Mouse (Mus musculus) CH12.LX (cell line): ENCODE data around the gene Pus3. TPM values are rescaled to one million over a fixed set of nuclear protein-coding genes. Genes with fewer than 3 reads are reported as not detected.

Experiments
- DNase-seq: peaks from one replicate; pipeline ENCODE4 v3.0.0-alpha.2; 2013; ENCODE audit errors: extremely low read depth
- H3K27ac ChIP-seq: 2 replicates; pipeline ENCODE4 v1.5.1; 2012; ENCODE audit warnings: low read depth, mild to moderate bottlenecking, control low read depth, moderate library complexity; ENCODE audit not compliant: insufficient read depth
- H3K27me3 ChIP-seq: replicated peaks from 2 replicates; pipeline ENCODE3; 2012; ENCODE audit warnings: inconsistent platforms
- H3K36me3 ChIP-seq, 2 experiments: replicated peaks in 1 of 2; 2 replicates each; pipeline versions ENCODE3 to v1.6.1; 2012; ENCODE audit warnings: inconsistent platforms in 1 of 2, low read length in 1 of 2, mild to moderate bottlenecking in 1 of 2, mixed read lengths in 1 of 2, moderate library complexity in 1 of 2; ENCODE audit not compliant: control insufficient read depth in 1 of 2, insufficient read depth in 1 of 2
- H3K4me1 ChIP-seq, 2 experiments: 2 replicates each; pipeline ENCODE4 v1.6.1; 2012; ENCODE audit warnings: inconsistent platforms in 1 of 2, moderate library complexity in 1 of 2; ENCODE audit not compliant: insufficient read depth in 2 of 2, control insufficient read depth in 1 of 2
- H3K4me2 ChIP-seq: 2 replicates; pipeline ENCODE4 v1.6.1; 2012; ENCODE audit warnings: low read depth, mild to moderate bottlenecking, control low read depth; ENCODE audit not compliant: poor library complexity, insufficient read depth, severe bottlenecking
- H3K4me3 ChIP-seq, 3 experiments: fragments of 150-350 bp in 1 of 3; sonication (generic) in 1 of 3; replicated peaks in 1 of 3; 2 replicates each; pipeline versions ENCODE3 to v1.5.1; 2011 to 2012; ENCODE audit warnings: low read depth in 2 of 3, low read length in 2 of 3, mild to moderate bottlenecking in 2 of 3, moderate library complexity in 2 of 3, control low read depth in 1 of 3, improper control_type of control experiment in 1 of 3, inconsistent platforms in 1 of 3, mixed read lengths in 1 of 3; ENCODE audit not compliant: poor library complexity in 1 of 3
- H3K79me2 ChIP-seq: replicated peaks from 2 replicates; pipeline ENCODE4 v1.6.1; 2012; ENCODE audit warnings: mild to moderate bottlenecking, moderate library complexity; ENCODE audit not compliant: control insufficient read depth, poor library complexity, insufficient read depth, severe bottlenecking; ENCODE audit errors: extremely low read depth
- H3K9ac ChIP-seq: 2 replicates; pipeline ENCODE4 v1.6.1; 2012; ENCODE audit warnings: low read depth, mild to moderate bottlenecking, control low read depth, moderate library complexity; ENCODE audit not compliant: insufficient read depth
- H3K9me3 ChIP-seq: replicated peaks from 2 replicates; pipeline ENCODE3; 2012; ENCODE audit warnings: low read length, inconsistent platforms, mixed read lengths
- CHD1 ChIP-seq: IDR thresholded peaks from 2 replicates; pipeline ENCODE4 v1.6.1; 2012; ENCODE audit warnings: low read depth, low read length, improper control_type of control experiment, inconsistent platforms
- CHD2 ChIP-seq: IDR thresholded peaks from 2 replicates; pipeline ENCODE4 v1.6.1; 2011; ENCODE audit warnings: low read length, improper control_type of control experiment
- E2F4 ChIP-seq: IDR thresholded peaks from 2 replicates; pipeline ENCODE4 v1.6.1; 2011; ENCODE audit warnings: low read depth, low read length, improper control_type of control experiment; ENCODE audit not compliant: insufficient replicate concordance
- EP300 ChIP-seq: IDR thresholded peaks from 2 replicates; pipeline ENCODE4 v1.6.1; 2011; ENCODE audit warnings: low read length, improper control_type of control experiment
- GABPA ChIP-seq: IDR thresholded peaks from 2 replicates; pipeline ENCODE4 v1.6.1; 2012; ENCODE audit warnings: low read depth, low read length, improper control_type of control experiment, inconsistent platforms; ENCODE audit not compliant: insufficient replicate concordance
- JUND ChIP-seq: conservative IDR thresholded peaks from 2 replicates; pipeline ENCODE4 v1.6.1; 2011; ENCODE audit warnings: low read depth, low read length, improper control_type of control experiment
- KAT2A ChIP-seq: IDR thresholded peaks from 2 replicates; pipeline ENCODE4 v1.6.1; 2012; ENCODE audit warnings: low read length, improper control_type of control experiment, inconsistent platforms; ENCODE audit not compliant: insufficient replicate concordance
- MYC ChIP-seq: IDR thresholded peaks from 2 replicates; pipeline ENCODE4 v1.6.1; 2011; ENCODE audit warnings: low read depth, mild to moderate bottlenecking, improper control_type of control experiment, low read length
- PAX5 ChIP-seq: IDR thresholded peaks from 2 replicates; pipeline ENCODE4 v1.6.1; 2012; ENCODE audit warnings: low read length, inconsistent platforms, mixed read lengths
- POLR2A ChIP-seq: IDR thresholded peaks from 2 replicates; pipeline ENCODE4 v1.6.1; 2011; ENCODE audit warnings: low read depth, mild to moderate bottlenecking, improper control_type of control experiment, low read length
- POLR2AphosphoS2 ChIP-seq: IDR thresholded peaks from 2 replicates; pipeline ENCODE4 v1.6.1; 2011; ENCODE audit warnings: low read depth, low read length, improper control_type of control experiment
- RAD21 ChIP-seq: IDR thresholded peaks from 2 replicates; pipeline ENCODE4 v1.6.1; 2011; ENCODE audit warnings: low read depth, mild to moderate bottlenecking, low read length, improper control_type of control experiment, moderate library complexity
- RCOR1 ChIP-seq: conservative IDR thresholded peaks from 2 replicates; pipeline ENCODE4 v1.6.1; 2012; ENCODE audit warnings: low read depth, mild to moderate bottlenecking, inconsistent platforms, low read length, improper control_type of control experiment
- SIN3A ChIP-seq: IDR thresholded peaks from 2 replicates; pipeline ENCODE4 v1.6.1; 2012; ENCODE audit warnings: low read length, improper control_type of control experiment, inconsistent platforms
- USF1 ChIP-seq: IDR thresholded peaks from 2 replicates; pipeline ENCODE4 v1.6.1; 2014; ENCODE audit warnings: low read depth, mild to moderate bottlenecking, inconsistent platforms, low read length, improper control_type of control experiment
- ZC3H11A ChIP-seq: IDR thresholded peaks from 2 replicates; pipeline ENCODE4 v1.6.1; 2012; ENCODE audit warnings: low read depth, mild to moderate bottlenecking, inconsistent platforms, low read length, improper control_type of control experiment
- ZKSCAN1 ChIP-seq: IDR thresholded peaks from 2 replicates; pipeline ENCODE4 v1.6.1; 2012; ENCODE audit warnings: low read depth, inconsistent platforms, low read length, improper control_type of control experiment, borderline replicate concordance
- ZMIZ1 ChIP-seq: IDR thresholded peaks from 2 replicates; pipeline ENCODE4 v1.6.1; 2012; ENCODE audit warnings: low read depth, mild to moderate bottlenecking, inconsistent platforms, low read length, improper control_type of control experiment
- ZNF384 ChIP-seq: IDR thresholded peaks from 2 replicates; pipeline ENCODE4 v1.6.1; 2012; ENCODE audit warnings: low read depth, low read length, improper control_type of control experiment, inconsistent platforms
- dilution Hi-C: fragments of 300-500 bp; cut with MboI; formaldehyde crosslinking; loops from 2 replicates; pipeline ENCODE4 v1.14.3; 2020; ENCODE audit warnings: low sequenced_read_pairs; ENCODE audit not compliant: extremely low pct_unique_long_range_greater_than_20kb, extremely low pct_ligation_motif_present
- in situ Hi-C: fragments of 300-500 bp; cut with MboI; formaldehyde crosslinking; loops from 3 replicates; pipeline ENCODE4 v1.14.3; 2019; ENCODE audit warnings: low sequenced_read_pairs, low pct_ligation_motif_present, low pct_unique_long_range_greater_than_20kb, mixed read lengths
- polyA plus RNA-seq: library from polyadenylated mRNA; unstranded; fragments of >175 nt; gene quantifications from 2 replicates; pipeline ENCODE4 v1.2.1, GENCODE M21; 2012; ENCODE audit warnings: low read depth; ENCODE audit not compliant: insufficient read length
- total RNA-seq, 2 experiments: library from RNA; depleted of rRNA; stranded (reverse); fragments of 300-350 nt in 1 of 2; fragments of >200 nt in 1 of 2; gene quantifications; 2 replicates each; pipeline ENCODE4 v1.2.3; 2012 to 2014

The Pus3 gene
- total and polyA plus RNA-seq, 3 experiments: 18.0 to 40.8 (median 21.8) TPM

DNA sequence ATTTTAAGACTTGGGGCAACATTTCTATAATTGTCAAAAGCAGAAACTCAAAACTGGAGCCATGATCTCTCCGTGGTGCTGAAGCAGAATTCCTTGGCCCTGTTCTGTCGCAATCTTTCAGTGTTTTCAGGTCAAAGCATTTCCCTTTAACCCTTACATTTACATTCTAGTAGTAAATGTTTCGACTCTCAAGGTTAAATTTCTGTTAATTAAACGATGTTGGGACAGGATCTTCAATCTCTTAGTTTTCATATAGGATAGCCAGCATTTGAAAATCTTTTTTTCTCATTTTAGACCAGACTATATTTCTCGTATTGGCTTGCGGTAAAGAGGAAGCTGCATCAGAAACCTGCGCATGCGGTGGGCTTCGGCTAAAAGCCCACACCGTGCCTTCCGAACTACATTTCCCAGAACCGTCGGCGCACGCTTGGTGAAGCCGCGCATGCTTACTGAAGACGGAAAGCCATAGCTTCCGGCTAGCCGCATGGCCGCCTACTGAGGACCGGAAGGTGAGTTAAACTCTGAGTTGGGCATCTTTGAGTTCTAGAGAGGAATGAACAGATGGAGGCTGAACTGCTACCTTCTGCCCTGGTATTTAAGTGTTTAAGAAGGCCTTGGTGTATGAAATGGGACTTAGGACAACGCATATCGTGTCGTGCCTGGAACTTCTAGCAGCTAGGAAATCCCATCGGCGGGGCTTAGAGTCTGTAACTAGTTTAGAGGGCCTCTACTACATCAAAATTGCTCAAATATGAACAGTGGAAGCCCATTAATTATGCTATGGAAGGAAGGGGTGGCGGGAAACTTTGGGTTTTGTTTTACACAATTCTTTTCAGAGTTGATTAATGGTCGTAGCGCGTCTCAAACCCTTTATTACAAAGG, 855 bp downstream of the Pus3 start (continued):
- TF ChIP-seq ZC3H11A: no peak
- TF ChIP-seq SIN3A: peak; percentile 98
- TF ChIP-seq RAD21: no peak
- no peak for TF ChIP-seq ZNF384
- TF ChIP-seq GABPA: peak; percentile 18; the same call in 1 of the 2 replicates
- TF ChIP-seq E2F4: no peak
- TF ChIP-seq POLR2AphosphoS2: peak; percentile 66; the same call in 1 of the 2 replicates
- no peak for TF ChIP-seq USF1
- TF ChIP-seq JUND: no peak
- peak; percentile 91 for TF ChIP-seq POLR2A
- peak; percentile 98; the same call in 1 of the 2 replicates for TF ChIP-seq KAT2A

DNA sequence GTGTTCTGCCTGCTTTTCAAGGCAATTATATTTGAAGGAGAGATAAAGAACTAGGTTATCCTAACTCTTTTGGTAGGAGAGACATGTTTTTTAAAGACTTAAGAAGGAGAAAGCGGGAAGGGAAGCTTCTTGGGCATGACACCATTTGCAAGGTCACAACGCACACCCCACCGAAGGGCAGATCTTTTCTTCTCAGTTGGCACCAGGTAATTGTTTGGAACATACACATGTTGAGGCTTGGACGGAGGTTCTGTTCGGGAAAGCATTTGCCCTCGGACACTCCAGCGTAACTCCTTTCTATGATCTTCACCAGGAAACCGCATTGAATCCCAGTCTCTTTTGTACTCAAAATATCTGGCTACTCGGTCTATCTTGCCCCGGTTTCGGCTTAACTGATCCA, 2.7 kb downstream of the Pus3 start:
- H3K27ac ChIP-seq: no peak overlapping the region
- in situ Hi-C loops (no loop called here), dilution Hi-C loops (no loop called here)
- no peak overlapping the region for H3K9ac ChIP-seq
- no peak overlapping the region for H3K4me3 ChIP-seq
- H3K9me3 ChIP-seq: no peaks in the 10 kb centered on the region
- H3K36me3 ChIP-seq: peaks cover 22 to 38% of the 10 kb centered on the region in 2 experiments
- peak overlapping the region; percentile 29; the same call in 1 of the 2 replicates for H3K4me2 ChIP-seq
- TF ChIP-seq EP300 (no peak), MYC (no peak), CHD2 (no peak), CHD1 (no peak), ZMIZ1 (no peak), ZKSCAN1 (no peak)
- no peak for DNase-seq
- H3K27me3 ChIP-seq: peaks cover 25% of the 10 kb centered on the region
- peaks cover 48% of the 10 kb centered on the region for H3K79me2 ChIP-seq
- H3K4me1 ChIP-seq: peaks cover 4 to 53% of the 10 kb centered on the region in 2 experiments; a peak in 2 of 4 replicates

DNA sequence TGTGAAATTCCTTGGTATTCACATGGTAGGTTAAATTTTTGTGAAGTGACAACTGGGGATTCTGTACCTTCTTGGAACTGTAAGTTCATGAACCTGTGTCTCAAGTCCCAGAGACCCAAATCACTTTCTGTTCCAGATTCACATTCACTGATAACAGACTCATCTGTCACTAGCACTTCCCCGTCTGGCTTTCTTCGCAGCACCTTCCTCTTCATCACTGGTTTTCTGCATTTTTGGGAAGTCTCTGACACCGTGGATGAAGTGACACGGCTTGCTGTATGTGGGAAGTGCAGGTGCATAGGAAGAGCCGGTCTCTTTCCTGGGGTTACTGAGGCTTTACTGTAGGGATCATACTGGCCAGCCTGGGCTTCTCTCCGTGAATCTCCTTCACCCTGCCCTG, 3.2 kb downstream of the Pus3 start:
- Histone ChIP-seq H3K9ac (no peak overlapping the region), H3K27me3 (peaks cover 21% of the 10 kb centered on the region), H3K36me3 (peaks cover 25 to 43% of the 10 kb centered on the region in 2 experiments), H3K4me1 (peaks cover 4 to 56% of the 10 kb centered on the region in 2 experiments; a peak in 2 of 4 replicates), H3K4me3 (no peak overlapping the region), H3K79me2 (peaks cover 53% of the 10 kb centered on the region), H3K9me3 (no peaks in the 10 kb centered on the region), H3K4me2 (peak overlapping the region; percentile 10; the same call in 1 of the 2 replicates), H3K27ac (0 out of 2 replicates have a peak overlapping the region, but pooled peaks have one; percentile 36)
- no peak for DNase-seq
- in situ Hi-C loops: no loop called here
- TF ChIP-seq ZMIZ1 (peak; percentile 65; the same call in 1 of the 2 replicates), PAX5 (no peak), GABPA (no peak), RCOR1 (no peak)
- dilution Hi-C loops: no loop called here
